Mouse (Mus musculus): Measurements from ENCODE around the gene Maip1. TPM values are rescaled to one million over a fixed set of nuclear protein-coding genes. Genes with fewer than 3 reads are reported as not detected.

The Maip1 gene
- polyA plus RNA-seq, 1 experiment, result 3.5 TPM

DNA sequence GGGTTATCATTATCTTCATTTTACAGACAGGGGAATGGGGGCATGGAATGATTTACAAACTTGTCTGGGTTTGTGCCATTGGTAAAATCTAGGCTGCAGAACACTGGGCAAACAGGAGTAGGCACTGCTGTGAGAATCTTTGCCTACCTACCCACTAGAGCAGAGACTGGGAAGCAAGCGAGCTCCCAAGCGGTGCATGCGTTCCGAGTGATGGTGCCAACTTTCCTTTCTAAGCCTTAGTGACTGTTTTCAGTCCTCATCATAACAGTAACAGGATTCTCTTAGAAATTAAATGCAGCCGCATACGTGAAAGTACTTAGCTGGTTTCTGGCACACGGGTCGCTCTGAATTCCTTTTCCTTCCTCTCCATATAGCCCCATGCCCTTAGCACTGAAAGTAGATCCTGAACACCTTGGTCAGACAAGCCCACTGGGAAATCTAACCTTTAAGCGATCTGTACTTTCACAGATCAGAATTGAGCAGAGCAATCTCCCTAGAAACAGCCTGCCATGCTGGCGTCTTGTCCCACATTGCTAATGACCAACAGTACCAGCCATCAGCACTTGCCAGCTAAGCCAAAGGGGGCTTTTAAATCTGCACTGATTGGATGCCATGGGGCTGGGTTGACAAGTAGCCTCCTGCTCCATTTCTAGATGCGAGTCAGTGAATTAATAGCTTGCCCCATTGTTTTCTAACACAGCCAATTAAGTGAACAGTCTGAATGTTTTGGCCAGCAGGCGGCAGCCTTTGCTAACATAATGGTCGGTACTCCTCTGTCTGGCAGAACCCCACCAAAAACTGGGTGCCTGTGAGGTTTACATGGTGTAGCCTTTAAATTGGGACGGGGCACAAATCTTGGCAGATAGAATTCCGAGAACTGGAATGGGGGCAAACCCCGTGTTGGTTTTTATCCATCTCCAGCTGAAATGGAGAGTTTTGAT lies 22.5 kb downstream of the Maip1 start:
- H3K27ac ChIP-seq (ENCODE audit: control insufficient read depth, insufficient read depth, low read depth, low read length), result no peak overlapping the region
- H3K4me3 ChIP-seq (ENCODE audit: control insufficient read depth, low read depth, low read length), result no peak overlapping the region
- no peaks in the 10 kb centered on the region for H3K36me3 ChIP-seq (ENCODE audit: control insufficient read depth, insufficient read depth, low read length)
- no peak for TF ChIP-seq POLR2A (IDR thresholded peaks at IDR 0.05; ENCODE audit: control insufficient read depth, low read depth, low read length)
- peak; percentile 35; the same call in 1 of the 2 replicates for TF ChIP-seq CTCF (IDR thresholded peaks at IDR 0.05; ENCODE audit: control insufficient read depth, insufficient read depth, insufficient replicate concordance, low read depth, low read length)
- H3K27me3 ChIP-seq (ENCODE audit: control insufficient read depth, insufficient read depth, low read length), result no peaks in the 10 kb centered on the region
- H3K4me1 ChIP-seq (ENCODE audit: control insufficient read depth, insufficient read depth, low read length), result no peaks in the 10 kb centered on the region

DNA sequence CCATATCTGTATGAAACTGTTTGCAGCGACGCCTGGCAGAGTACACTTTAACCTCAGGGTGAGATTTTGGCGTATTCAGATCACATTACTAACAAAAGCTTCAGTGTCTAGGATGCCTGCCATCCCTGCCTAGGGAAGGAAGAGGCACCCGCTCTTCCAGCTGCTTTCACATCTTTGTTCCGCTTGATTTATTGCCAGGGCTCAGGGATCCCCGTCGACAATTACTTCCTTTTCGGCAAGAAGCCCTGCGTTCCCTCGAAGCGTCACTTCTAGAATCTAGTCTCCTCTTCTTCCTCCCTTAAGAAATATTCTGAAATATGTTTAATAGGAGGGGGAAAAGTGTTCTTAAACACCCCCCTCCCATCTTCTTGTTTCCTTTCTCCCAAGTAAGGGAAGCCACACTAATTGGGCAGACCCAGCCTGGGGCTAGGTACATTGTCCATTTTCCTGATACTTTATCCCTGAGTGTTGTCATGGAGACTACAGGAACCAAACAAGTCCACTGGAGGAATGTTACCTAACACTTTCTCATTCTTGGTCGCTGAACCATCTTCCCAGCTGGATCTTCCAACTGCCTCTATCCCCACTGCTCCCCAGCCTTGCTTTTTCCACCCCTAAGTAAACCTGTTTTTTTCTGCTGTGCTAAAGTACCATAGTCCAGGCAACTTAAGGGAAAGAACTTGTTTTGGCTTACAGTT lies 23.8 kb downstream of the Maip1 start:
- no peaks in the 10 kb centered on the region for H3K27me3 ChIP-seq (ENCODE audit: control insufficient read depth, insufficient read depth, low read length)
- no peak for TF ChIP-seq CTCF (IDR thresholded peaks at IDR 0.05; ENCODE audit: control insufficient read depth, insufficient read depth, insufficient replicate concordance, low read depth, low read length)
- no peak overlapping the region for H3K27ac ChIP-seq (ENCODE audit: control insufficient read depth, insufficient read depth, low read depth, low read length)
- H3K4me3 ChIP-seq (ENCODE audit: control insufficient read depth, low read depth, low read length), result no peak overlapping the region
- no peaks in the 10 kb centered on the region for H3K36me3 ChIP-seq (ENCODE audit: control insufficient read depth, insufficient read depth, low read length)
- H3K4me1 ChIP-seq (ENCODE audit: control insufficient read depth, insufficient read depth, low read length), result no peaks in the 10 kb centered on the region

DNA sequence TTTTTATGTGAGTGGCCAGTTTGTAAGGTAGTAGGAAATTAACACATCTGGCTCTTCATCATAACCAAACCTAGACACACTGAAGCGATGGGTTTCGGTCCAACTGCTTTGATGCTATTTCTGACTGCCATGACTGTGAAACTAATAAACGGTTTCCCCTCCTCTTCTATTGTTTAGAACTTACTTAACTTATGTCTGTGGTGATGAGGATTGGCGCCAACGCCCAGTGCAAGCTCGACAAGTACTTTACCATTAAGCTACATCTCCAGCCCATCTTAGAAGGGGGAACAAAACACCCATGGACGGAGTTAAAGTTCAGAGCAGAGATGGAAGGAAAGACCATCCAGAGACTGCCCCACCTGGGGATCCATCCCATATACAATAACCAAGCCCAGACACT lies 27.0 kb downstream of the Maip1 start:
- Histone ChIP-seq H3K4me3 (ENCODE audit: control insufficient read depth, low read depth, low read length) (no peak overlapping the region), H3K36me3 (ENCODE audit: control insufficient read depth, insufficient read depth, low read length) (no peaks in the 10 kb centered on the region), H3K27ac (ENCODE audit: control insufficient read depth, insufficient read depth, low read depth, low read length) (no peak overlapping the region), H3K4me1 (ENCODE audit: control insufficient read depth, insufficient read depth, low read length) (peaks cover 4% of the 10 kb centered on the region; the same call in 1 of the 2 replicates), H3K27me3 (ENCODE audit: control insufficient read depth, insufficient read depth, low read length) (no peaks in the 10 kb centered on the region)
- TF ChIP-seq CTCF (IDR thresholded peaks at IDR 0.05; ENCODE audit: control insufficient read depth, insufficient read depth, insufficient replicate concordance, low read depth, low read length) (no peak), POLR2A (IDR thresholded peaks at IDR 0.05; ENCODE audit: control insufficient read depth, low read depth, low read length) (no peak)

DNA sequence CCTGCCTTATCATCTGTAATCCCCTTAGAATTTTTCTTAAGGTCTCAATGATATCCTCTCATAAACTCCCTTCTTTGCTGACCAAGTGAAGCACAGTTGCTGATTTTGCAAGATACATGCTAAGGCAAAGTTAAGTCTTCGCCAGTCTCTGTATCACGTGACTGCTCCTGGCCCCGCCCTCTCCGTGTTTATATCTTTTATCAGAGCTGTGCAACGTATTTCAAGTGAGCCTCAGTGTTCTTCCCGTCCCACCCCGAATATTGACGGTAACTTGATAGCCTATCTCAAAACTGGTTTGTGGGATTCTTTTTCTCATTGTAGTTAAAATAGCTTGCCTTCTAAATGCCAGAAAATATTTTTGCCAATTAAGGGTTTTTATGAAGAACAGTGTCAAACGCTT lies 30.3 kb downstream of the Maip1 start:
- H3K36me3 ChIP-seq (ENCODE audit: control insufficient read depth, insufficient read depth, low read length), result no peaks in the 10 kb centered on the region
- TF ChIP-seq POLR2A (IDR thresholded peaks at IDR 0.05; ENCODE audit: control insufficient read depth, low read depth, low read length) (no peak), CTCF (IDR thresholded peaks at IDR 0.05; ENCODE audit: control insufficient read depth, insufficient read depth, insufficient replicate concordance, low read depth, low read length) (no peak)
- H3K4me1 ChIP-seq (ENCODE audit: control insufficient read depth, insufficient read depth, low read length), result peaks cover 4% of the 10 kb centered on the region; the same call in 1 of the 2 replicates
- H3K27me3 ChIP-seq (ENCODE audit: control insufficient read depth, insufficient read depth, low read length), result no peaks in the 10 kb centered on the region
- H3K27ac ChIP-seq (ENCODE audit: control insufficient read depth, insufficient read depth, low read depth, low read length), result no peak overlapping the region
- peak overlapping the region; percentile 27; the same call in 1 of the 2 replicates for H3K4me3 ChIP-seq (ENCODE audit: control insufficient read depth, low read depth, low read length)

DNA sequence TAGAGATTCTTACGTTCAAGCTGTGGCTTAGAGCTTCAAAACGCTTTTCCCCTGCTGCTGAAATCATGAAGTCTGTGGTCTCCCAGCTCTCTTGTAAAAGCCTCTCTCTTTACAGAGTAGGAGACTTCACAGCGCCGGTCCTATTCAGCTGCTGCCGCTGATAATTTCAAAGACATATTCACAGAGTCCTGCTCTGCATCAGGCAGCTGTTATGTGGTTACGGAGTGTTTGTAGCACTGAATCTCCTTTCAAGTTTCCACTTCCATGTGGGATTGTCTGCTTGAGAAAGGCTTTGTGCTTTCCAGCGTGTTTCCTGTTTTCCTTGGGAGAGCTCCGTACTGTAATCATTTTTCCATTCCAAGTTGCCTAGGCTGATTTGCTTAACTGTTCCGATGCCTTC lies 30.8 kb downstream of the Maip1 start:
- no peak overlapping the region for H3K4me3 ChIP-seq (ENCODE audit: control insufficient read depth, low read depth, low read length)
- H3K27ac ChIP-seq (ENCODE audit: control insufficient read depth, insufficient read depth, low read depth, low read length), result 0 out of 2 replicates have a peak overlapping the region, but pooled peaks have one; percentile 21
- H3K27me3 ChIP-seq (ENCODE audit: control insufficient read depth, insufficient read depth, low read length), result no peaks in the 10 kb centered on the region
- H3K36me3 ChIP-seq (ENCODE audit: control insufficient read depth, insufficient read depth, low read length), result no peaks in the 10 kb centered on the region
- H3K4me1 ChIP-seq (ENCODE audit: control insufficient read depth, insufficient read depth, low read length), result peaks cover 4% of the 10 kb centered on the region; the same call in 1 of the 2 replicates
- no peak for TF ChIP-seq POLR2A (IDR thresholded peaks at IDR 0.05; ENCODE audit: control insufficient read depth, low read depth, low read length)
- no peak for TF ChIP-seq CTCF (IDR thresholded peaks at IDR 0.05; ENCODE audit: control insufficient read depth, insufficient read depth, insufficient replicate concordance, low read depth, low read length)

DNA sequence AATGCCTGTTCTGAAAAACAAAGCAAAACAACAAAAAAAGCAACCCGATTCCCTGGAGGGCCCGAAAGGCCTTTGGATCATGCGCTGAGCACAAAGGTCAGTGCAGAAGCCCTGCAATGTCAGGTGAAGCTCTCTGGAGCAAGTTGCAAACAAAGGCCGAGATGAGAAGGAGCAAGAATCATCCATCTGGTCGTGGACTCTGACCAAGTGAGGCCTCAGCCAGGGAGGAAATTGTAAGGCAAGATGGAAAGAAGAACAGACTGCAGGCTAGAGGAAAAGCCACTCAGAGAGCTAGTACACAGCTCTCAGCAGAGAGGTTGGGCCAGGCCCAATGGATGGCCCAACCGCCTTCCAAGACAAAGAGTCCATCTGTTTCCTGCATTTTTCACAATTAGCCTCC lies 32.9 kb downstream of the Maip1 start:
- no peaks in the 10 kb centered on the region for H3K36me3 ChIP-seq (ENCODE audit: control insufficient read depth, insufficient read depth, low read length)
- no peak overlapping the region for H3K27ac ChIP-seq (ENCODE audit: control insufficient read depth, insufficient read depth, low read depth, low read length)
- no peaks in the 10 kb centered on the region for H3K27me3 ChIP-seq (ENCODE audit: control insufficient read depth, insufficient read depth, low read length)
- no peak for TF ChIP-seq POLR2A (IDR thresholded peaks at IDR 0.05; ENCODE audit: control insufficient read depth, low read depth, low read length)
- TF ChIP-seq CTCF (IDR thresholded peaks at IDR 0.05; ENCODE audit: control insufficient read depth, insufficient read depth, insufficient replicate concordance, low read depth, low read length), result no peak
- no peak overlapping the region for H3K4me3 ChIP-seq (ENCODE audit: control insufficient read depth, low read depth, low read length)
- H3K4me1 ChIP-seq (ENCODE audit: control insufficient read depth, insufficient read depth, low read length), result peaks cover 4% of the 10 kb centered on the region; the same call in 1 of the 2 replicates

DNA sequence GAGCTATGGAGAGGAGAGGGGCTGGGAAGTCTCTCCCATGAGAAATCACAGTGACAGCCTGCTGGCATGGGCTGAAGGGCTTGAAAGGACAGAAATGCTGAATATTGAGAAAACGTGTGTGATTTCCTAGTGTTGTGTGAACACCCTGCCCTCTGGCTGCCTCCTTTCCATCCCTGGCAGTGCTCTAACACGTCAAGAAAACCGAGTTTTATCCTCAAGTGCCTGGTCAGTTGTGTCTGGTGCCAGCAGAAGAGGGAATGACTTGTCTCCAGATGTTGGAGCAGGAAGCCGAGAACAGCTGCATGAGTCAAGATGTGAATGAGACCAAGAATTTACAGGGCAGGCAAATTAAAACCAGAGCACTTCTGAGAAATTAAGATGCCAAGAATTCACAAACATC lies 34.6 kb downstream of the Maip1 start:
- Histone ChIP-seq H3K27me3 (ENCODE audit: control insufficient read depth, insufficient read depth, low read length) (no peaks in the 10 kb centered on the region), H3K27ac (ENCODE audit: control insufficient read depth, insufficient read depth, low read depth, low read length) (no peak overlapping the region), H3K36me3 (ENCODE audit: control insufficient read depth, insufficient read depth, low read length) (no peaks in the 10 kb centered on the region), H3K4me3 (ENCODE audit: control insufficient read depth, low read depth, low read length) (no peak overlapping the region), H3K4me1 (ENCODE audit: control insufficient read depth, insufficient read depth, low read length) (peaks cover 4% of the 10 kb centered on the region; the same call in 1 of the 2 replicates)
- TF ChIP-seq CTCF (IDR thresholded peaks at IDR 0.05; ENCODE audit: control insufficient read depth, insufficient read depth, insufficient replicate concordance, low read depth, low read length) (no peak), POLR2A (IDR thresholded peaks at IDR 0.05; ENCODE audit: control insufficient read depth, low read depth, low read length) (no peak)

Measured in testis, adult 2 months (tissue).